Mouse (Mus musculus): ENCODE results near the gene Rho. TPM values are rescaled to one million over a fixed set of nuclear protein-coding genes. Genes with fewer than 3 reads are reported as not detected.

Gene Rho
- total RNA-seq, 1 experiment from 2014 or later: not detected

DNA sequence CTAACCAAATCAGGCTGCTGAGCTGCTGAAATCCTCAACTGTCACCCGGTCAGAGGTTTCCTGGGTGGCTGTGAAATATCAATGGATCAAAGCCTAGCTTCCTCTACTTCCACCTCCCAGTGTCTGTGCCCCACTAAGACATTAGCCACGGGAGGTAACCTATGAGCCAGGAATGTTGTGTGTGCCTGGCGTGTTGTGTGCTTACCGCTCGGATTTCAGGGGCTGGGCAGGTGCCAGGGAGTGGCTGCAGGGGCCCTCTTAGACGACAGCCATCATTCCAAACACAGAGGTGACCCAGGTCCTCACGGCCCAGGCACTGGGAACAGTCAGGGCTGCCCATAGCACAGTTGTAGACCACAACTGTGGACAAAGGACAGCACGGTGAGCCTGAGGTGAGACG lies 37.6 kb downstream of the Rho start:
- no peak for ATAC-seq (replicated peaks; ENCODE audit: insufficient number of reproducible peaks, low FRiP score, low TSS enrichment, poor library complexity, severe bottlenecking)

DNA sequence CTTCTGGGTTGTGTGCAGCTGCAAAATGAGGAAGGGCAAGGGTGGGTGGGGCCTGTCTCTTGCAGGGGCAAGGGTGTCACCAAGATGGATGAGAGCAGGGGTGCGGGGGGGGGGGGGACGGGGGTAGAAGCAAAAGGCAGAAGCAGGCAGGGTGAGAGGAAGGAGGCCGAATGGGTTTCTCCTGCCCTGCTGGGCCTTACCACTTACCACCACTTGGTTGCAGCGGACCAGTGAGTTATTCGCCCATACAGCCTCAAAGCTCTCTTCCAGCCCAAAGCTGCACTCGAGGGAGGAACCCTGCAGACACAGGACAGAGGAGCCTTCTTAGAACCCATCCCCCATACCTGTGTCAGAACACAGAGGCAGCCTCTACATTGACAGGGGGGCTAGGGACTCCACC lies 38.4 kb downstream of the Rho start:
- ATAC-seq (replicated peaks; ENCODE audit: insufficient number of reproducible peaks, low FRiP score, low TSS enrichment, poor library complexity, severe bottlenecking): peak; percentile 42

DNA sequence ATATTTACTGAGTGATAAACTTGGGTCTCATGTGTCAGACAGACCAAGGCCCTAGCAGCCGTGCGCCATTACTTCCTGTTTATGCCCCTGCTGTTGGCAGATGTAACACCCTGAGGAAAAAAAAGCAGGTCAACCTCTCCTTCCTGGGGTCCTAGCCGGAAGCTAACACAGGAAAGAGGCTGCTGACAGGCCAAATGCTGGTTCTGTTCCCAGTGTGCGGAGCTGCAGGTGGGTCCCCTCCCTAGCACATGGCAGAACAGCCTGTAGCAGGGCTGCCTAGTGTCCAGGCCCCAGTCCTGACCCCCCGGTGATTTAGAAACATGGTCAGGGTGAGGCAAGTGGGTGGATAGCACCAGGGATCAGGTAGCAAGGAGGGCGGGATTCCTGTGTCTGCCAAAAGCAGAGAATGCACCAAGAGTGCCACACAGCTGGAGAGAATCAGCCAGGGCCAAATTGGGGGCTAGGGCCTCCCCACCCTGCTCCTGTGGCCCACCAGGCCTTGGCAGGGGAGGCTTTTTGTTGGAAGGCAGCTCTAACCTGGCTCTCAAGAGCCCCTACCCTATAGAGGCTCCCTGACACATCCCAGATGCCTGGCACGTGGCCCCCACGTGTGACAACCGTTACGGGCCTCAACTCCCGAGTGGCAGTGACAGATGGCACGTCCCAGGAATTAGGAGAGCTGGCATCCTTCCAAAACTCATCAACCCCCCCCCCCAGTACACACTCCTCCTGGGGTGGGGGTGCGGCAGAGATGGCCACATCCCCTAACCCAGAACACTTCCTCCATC lies 39.9 kb downstream of the Rho start:
- ATAC-seq (replicated peaks; ENCODE audit: insufficient number of reproducible peaks, low FRiP score, low TSS enrichment, poor library complexity, severe bottlenecking): no peak

DNA sequence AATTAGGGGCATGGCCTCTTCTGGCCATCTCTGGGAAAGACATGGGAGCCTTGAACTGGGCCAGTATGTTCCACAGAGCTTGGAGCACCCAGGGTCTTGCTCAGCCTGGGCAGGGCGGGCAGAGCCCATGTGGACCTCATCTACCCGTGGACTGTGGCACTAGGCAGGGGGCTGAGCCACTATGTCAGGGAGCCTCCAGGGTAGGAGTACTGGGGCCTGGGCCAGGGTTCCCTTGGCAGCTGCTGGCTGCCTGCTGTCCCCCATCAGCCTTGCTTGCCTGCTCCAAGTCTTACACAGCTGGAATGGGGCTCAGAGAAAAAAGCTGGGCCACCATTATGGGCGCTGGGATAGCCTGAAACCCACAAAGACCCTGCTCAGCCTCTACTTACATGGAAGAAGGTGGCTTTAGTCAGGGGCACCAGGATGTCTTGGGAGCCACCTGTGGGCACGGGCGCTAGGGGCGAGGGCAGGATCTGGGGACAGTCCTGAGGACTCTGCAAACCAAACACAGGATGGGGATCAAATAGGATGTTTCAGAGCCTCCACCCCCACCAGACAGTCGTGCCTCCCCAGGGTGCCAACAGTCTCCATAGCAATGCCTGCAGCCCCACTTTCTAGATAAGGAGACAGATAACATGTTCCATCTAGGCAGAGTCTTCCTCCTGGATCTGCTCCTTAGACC lies 40.7 kb downstream of the Rho start:
- no peak for ATAC-seq (replicated peaks; ENCODE audit: insufficient number of reproducible peaks, low FRiP score, low TSS enrichment, poor library complexity, severe bottlenecking)

DNA sequence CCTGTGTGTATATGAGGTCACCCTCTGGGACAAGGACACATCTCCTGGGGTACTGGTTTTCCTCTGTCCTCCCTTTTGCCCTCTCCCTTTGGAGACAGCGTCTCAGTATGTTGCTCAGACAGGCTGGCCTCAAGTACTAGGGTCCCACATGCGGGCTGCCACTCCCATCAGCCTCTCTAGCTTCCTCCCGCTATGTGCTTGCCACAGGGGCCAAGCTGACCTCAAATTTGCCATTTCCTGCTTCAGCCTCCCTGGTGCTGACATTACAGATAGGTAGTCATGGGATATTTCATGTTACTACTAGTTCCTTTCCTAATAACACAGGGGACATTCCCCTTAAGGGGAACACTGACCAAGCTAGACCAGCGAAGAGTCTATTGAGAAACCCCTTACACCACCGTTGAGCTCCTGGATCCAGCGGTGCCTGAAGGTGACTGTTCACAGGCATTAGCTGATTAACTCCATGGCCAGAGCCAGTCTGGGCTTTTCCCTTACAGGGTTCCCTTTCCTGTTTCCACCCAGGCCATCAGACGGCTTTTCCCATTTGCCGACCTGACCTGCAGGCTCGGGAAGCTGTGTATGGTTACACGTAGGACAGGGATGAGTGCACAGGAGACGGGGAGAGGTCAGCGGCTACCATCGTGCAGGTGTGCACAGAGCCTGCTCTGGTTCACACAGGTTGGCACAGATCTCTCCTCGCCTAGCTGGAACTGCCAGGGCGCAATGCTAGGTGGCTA lies 41.8 kb downstream of the Rho start:
- no peak for ATAC-seq (replicated peaks; ENCODE audit: insufficient number of reproducible peaks, low FRiP score, low TSS enrichment, poor library complexity, severe bottlenecking)

DNA sequence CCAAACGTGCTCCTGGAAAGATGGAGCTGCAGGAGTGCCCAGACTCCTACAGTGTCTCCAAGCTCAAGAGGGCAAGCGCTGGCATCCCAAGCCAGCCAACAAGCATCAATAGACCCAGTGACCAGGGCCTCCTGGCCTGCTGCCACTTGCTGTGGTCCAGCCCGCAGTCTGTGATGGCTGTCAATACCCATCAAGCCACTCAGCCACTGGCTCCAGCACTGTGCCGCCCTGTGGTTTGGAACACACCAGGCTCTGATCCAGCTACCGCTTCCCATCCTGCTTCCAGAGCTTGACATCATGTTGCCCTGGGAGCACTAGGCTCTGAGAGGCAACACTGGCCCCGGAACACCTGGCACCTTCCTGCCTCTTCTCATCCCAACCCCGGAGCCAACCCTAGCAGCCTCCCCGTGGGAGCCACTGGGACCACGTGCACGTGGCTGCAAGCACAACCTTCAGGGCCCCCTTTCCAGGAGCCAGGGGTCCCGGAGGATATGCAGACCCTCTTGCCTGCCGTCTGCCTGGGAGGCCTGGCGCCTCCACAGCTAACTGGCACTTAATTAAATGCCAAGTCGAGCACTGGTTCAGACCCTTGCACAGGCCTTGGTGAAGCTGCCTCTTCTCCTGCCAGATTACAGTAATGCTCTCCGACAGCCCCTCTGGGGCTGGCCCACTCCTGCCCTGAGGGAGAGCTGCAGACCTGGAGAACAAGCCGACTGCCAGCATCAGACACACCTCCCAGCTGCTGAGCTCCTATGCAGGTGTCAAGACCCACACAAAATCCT lies 42.5 kb downstream of the Rho start:
- no peak for ATAC-seq (replicated peaks; ENCODE audit: insufficient number of reproducible peaks, low FRiP score, low TSS enrichment, poor library complexity, severe bottlenecking)

DNA sequence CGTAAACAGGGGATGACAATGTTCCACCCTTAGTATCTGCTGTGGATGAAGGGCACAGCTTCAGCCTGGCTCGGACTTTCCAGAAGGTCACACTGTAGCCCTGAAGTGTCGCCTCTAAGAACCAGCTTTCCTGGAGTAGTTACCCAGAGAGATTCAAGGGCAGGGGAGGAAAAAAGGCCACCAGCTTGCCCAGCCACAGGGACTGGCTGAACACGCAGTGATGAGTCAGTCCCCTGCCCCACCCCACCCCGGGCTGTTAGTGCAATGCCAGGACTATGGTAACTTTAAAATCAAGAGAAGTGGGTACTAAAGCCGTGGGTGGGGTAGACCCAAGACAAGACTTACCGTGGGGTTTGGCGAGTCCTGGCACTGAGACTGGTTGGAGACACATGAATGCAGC lies 44.1 kb downstream of the Rho start:
- ATAC-seq (replicated peaks; ENCODE audit: insufficient number of reproducible peaks, low FRiP score, low TSS enrichment, poor library complexity, severe bottlenecking): no peak

DNA sequence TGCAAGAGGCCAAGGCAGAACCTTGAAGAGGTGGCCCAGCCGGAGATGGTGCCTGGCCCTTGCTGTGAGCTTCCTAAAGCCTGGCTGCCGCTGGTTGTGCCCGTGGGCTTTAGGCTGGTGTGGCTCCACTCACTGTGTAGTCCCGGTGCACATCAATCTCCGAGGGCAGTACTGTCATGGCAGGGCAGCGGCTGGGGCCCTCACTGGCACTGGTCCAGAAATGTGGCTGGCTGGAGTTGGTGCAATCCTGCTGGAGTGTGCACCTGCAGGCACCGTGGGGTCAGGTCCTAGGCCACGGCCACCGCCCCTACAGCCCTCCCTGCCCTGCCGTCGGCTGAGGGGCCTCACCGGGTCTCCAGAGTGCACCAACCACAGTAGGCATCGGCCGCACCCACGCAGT lies 46.3 kb downstream of the Rho start:
- no peak for ATAC-seq (replicated peaks; ENCODE audit: insufficient number of reproducible peaks, low FRiP score, low TSS enrichment, poor library complexity, severe bottlenecking)

DNA sequence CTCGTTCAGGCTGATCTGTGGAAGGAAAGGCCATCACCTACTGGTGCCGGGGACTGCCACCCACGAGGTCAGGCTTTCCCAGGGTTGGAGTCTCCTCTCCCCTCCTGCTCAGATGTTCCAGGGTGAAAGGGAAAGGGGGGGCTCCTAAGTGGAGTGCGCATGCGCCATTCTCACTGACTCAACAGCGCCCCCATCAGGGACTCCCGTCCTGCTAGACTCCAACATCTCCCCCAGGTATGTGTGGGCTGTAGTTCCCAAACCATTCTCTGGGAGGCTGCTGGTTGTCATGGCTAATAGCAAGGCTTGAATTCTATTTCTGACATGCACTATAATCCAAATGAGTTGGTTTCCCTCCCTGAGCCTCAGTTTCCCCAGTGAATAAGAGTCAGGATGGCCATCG lies 47.0 kb downstream of the Rho start:
- ATAC-seq (replicated peaks; ENCODE audit: insufficient number of reproducible peaks, low FRiP score, low TSS enrichment, poor library complexity, severe bottlenecking): no peak

DNA sequence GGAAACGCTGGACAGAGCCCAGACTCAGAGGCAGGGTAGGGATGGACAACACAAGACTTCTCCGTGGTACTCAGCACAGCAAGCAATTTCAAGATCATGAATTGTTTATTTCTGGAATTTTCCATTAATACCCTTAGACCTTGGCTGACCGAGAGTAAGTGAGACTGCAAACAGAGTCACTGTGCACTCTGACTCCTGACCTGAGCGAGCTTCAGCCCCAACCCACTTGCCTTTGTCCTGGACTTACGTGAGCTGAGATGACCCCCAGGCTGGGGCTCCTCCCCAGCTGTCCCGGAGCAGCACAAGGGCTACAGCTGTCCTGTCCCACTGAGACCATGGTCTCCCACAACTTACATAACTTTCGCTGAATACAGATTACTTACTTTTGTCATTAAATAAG lies 51.3 kb downstream of the Rho start:
- no peak for ATAC-seq (replicated peaks; ENCODE audit: insufficient number of reproducible peaks, low FRiP score, low TSS enrichment, poor library complexity, severe bottlenecking)

DNA sequence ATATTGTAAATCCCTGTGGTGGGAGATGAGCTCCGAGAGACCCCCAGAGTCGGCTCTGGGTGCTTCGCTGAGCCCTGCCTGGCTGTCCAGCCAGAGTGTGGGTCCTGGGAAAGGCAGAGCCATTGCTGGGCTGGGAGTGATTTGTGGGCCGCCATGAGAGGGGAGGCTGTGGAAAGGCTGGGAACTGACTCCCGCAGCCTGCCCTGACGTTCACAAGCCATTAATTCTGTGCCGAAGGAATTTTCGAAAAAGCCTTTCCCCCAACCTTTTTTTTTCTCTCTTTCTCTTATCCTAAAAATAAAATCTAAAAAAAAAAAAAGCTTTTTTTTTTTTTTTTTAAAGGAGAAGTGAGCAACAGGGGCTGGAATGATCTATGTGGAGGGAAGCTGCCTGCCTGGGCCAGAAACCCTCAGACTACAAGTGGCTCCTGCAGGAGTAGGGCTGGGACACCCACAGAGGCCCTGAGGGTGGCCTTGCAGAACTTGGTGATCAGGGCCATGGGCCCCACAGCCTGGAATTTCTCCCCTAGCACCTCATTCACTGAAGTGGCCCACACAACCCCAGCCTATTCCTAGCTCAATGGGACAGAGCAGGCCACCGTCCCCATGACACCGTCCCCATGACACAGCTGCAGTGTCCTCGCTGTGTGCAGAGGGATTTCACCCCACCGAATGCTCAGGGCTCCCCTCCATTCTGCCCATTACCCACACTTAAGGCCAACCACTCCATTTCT lies 51.9 kb downstream of the Rho start:
- no peak for ATAC-seq (replicated peaks; ENCODE audit: insufficient number of reproducible peaks, low FRiP score, low TSS enrichment, poor library complexity, severe bottlenecking)

DNA sequence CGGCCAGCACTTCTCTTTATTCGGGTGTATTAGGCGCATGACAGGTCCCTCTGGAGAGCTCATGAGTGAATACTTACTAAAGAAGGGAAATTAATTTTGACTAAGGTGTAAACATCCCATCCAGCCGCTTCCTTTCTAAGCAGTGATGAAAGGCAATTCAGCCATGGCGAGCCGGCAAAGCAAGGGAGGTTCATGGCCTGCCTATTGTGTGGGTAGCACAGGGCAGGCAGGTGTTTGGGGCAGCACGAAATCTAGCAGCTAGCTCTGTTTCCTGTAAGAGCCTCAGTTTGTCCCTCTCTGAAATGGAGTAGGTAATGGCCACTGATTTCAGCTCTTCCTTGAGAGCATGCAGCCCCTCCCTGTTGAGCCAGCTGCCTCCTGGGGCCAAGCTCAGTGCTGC lies 53.0 kb downstream of the Rho start:
- no peak for ATAC-seq (replicated peaks; ENCODE audit: insufficient number of reproducible peaks, low FRiP score, low TSS enrichment, poor library complexity, severe bottlenecking)

DNA sequence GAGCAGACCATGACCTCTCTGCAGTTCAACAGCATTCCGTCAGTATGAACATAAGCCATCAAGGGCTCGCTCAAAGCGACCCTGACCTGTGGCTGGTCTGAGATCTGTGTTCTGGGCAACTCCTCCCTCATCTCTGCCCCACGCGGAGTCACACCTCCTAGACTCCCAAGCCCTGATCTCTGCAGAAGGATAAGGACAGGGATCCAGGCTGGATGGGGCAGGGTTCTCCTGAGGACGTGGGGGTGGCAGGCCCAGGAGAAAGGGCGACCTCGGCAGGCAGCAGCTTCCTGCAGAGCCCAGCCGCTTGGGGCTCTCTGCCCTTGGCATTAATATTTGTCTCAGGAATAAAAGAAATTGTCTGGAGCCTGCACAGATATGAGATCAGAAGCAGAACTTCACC lies 54.1 kb downstream of the Rho start:
- no peak for ATAC-seq (replicated peaks; ENCODE audit: insufficient number of reproducible peaks, low FRiP score, low TSS enrichment, poor library complexity, severe bottlenecking)

DNA sequence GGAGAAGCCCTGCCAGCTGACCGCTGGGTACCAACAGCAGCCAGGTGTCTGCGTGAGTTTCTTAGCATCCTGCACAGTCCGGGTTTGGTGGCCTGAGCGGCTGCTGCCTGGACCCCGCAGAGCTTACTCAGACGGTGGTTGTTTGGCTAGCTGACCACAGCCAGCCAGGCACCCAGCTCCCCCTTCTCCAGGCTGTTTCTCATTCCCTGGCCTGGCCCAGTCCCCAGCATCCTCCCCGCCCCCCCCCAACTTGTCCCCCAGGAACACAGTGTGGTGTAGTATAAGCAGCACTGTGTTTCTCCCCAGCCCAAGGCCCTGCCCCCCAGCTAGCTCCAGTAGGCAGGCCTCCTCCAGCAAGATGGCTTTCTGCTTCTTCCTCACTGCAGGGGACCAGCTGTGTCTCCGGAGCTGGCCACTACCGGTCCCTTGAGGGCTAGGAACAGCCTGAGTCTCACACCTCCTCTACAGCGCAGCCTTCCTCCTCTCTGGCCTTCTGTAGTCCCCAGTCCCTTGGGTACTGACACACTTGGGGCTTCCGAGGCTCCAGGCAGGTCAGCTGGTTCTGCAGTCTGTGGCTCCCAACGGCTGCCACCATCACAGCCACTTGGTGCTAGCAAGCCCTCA lies 55.0 kb downstream of the Rho start:
- no peak for ATAC-seq (replicated peaks; ENCODE audit: insufficient number of reproducible peaks, low FRiP score, low TSS enrichment, poor library complexity, severe bottlenecking)

DNA sequence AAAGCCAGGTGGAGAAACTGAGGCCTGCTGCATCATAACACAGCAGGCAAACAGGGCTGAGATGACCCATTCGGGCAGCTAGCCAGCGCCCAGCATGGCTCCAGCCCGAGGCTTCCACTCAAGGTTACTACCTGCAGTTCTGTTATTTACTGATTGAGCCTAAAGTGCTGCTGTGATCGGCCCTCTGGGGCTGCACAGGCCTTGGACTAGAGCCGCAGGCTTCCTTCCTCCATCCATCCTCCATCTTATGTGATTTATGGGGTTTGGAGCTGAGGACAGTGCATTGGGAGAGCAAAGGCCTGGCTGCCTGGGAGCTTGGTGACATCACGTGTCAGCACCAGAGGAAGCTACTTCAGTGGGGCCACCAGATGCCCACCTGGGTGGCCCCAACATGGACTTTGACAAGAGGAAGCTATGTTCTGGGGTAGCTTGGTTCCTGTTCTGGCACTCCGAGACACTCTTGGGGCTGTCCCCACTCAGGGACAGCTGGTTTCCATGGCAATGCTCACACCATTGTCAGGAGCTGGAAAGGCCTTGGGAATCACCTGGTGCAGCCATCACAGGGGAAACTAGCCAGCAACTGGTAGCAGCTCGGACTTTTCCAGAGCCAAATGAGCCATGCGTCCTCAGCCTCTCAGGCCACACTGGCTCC lies 55.7 kb downstream of the Rho start:
- ATAC-seq (replicated peaks; ENCODE audit: insufficient number of reproducible peaks, low FRiP score, low TSS enrichment, poor library complexity, severe bottlenecking): 0 out of 2 replicates have a peak, but pooled peaks have one; percentile 9

DNA sequence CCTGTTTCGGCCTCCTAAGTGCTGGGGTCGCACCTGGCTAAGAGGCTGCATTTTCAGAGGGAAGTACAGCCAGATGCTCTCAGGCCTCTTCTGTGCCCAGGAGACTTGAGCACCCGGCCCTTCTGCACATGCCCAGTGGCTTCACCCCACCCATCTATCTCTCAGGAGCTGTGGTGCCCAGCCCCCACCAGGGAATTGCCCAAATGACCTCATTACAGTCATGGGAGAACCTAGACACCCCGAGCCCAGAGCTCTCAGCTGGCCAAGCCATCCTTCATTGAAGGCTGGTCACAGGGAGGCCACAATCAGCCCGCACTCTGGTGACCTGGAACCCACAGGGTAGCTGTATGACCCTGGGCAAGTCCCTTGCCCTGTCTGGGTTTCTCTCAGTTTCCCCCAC lies 57.5 kb downstream of the Rho start:
- ATAC-seq (replicated peaks; ENCODE audit: insufficient number of reproducible peaks, low FRiP score, low TSS enrichment, poor library complexity, severe bottlenecking): no peak

DNA sequence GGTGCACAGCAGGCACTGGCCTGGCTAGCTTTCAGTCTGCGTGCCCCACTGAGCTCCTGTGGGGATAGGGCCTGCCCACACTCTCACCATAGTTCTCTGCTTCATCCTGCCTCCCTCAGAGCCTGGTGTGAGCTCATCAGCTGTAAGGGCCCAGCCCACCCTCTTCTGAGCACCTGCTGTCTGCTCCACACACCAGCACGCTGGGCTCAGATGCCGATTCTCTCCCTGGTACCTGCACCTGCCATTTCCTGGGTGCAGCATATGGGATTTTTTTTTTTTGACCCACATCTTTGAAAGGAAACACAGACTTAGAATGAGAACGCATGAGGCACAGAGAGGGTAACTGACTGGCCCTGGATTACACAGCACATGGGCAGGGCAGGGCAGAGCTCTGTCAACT lies 58.1 kb downstream of the Rho start:
- ATAC-seq (replicated peaks; ENCODE audit: insufficient number of reproducible peaks, low FRiP score, low TSS enrichment, poor library complexity, severe bottlenecking): no peak
